Mouse (Mus musculus): Measurements from ENCODE around the gene Lhx8. TPM values are rescaled to one million over a fixed set of nuclear protein-coding genes. Genes with fewer than 3 reads are reported as not detected.

Lhx8 gene
- total RNA-seq (2014; rRNA removed) (0.49 TPM in 1 of 2 replicates, not detected in the other), polyA plus RNA-seq (2015; fragmentation: Nextera tagmentation; extraction: Ambion mirVana) (0.58 and 1.0 TPM in 2 replicates)

GRCm38 (mm10) chr3:154330181-154331002 is at the start of gene Lhx8:
Gene Lhx8, minus strand, starts transcription at chr3:154330659.
- no peaks in the 10 kb centered on the region for H3K36me3 ChIP-seq (ENCODE audit: insufficient read depth, low read length)
- ATAC-seq (ENCODE audit: low FRiP score) (no peak), DNase-seq (ENCODE audit: low spot score) (no peak)
- H3K9ac ChIP-seq (replicated peaks; ENCODE audit: low read length, poor library complexity, severe bottlenecking), result no peak within 1 kb of the TSS
- no peaks in the 10 kb centered on the region for H3K9me3 ChIP-seq (ENCODE audit: low read length)
- H3K4me1 ChIP-seq (ENCODE audit: insufficient read depth, low read length), result 0 out of 2 replicates have a peak, but pooled peaks cover 7% of the 10 kb centered on the region
- no peak for TF ChIP-seq CTCF (IDR thresholded peaks at IDR 0.05)
- no peak within 1 kb of the TSS for H3K4me2 ChIP-seq (ENCODE audit: low read depth, low read length, poor library complexity, severe bottlenecking)
- no peak within 1 kb of the TSS for H3K4me3 ChIP-seq (ENCODE audit: low read depth, low read length)
- 2% methylated on average over 28 of the region's 28 CpGs for whole genome bisulfite sequencing
- H3K27ac ChIP-seq (ENCODE audit: low read depth, low read length), result no peak within 1 kb of the TSS
- peaks cover 70% of the 10 kb centered on the region for H3K27me3 ChIP-seq (ENCODE audit: insufficient read depth, low read length)

DNA sequence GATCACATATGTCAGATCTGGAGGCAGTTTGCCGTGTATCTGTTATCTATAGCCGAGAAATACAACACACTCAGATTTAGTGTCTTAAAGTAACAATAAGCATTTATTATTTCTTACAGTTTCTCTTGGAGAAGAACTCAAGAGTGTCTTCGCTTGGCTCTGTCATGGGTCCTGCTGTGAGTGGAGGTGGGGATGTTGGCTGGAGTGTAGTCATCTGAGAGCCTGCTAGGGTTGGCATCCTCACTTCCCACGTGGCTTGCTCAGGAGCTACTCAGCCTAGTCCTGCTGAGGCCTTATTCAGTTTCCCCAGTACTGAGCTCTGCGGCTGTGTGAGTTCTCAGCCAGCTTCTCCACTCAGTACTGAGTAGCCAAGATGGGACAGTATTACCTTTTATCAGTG is 43.1 kb upstream of the Lhx8 start:
- H3K36me3 ChIP-seq (ENCODE audit: insufficient read depth, low read length), result no peaks in the 10 kb centered on the region
- no peak for TF ChIP-seq CTCF (IDR thresholded peaks at IDR 0.05)
- no peak overlapping the region for H3K4me2 ChIP-seq (ENCODE audit: low read depth, low read length, poor library complexity, severe bottlenecking)
- H3K4me1 ChIP-seq (ENCODE audit: insufficient read depth, low read length), result no peaks in the 10 kb centered on the region
- DNase-seq (ENCODE audit: low spot score), result no peak
- H3K9ac ChIP-seq (replicated peaks; ENCODE audit: low read length, poor library complexity, severe bottlenecking), result no peak overlapping the region
- no peak overlapping the region for H3K27ac ChIP-seq (ENCODE audit: low read depth, low read length)
- no peaks in the 10 kb centered on the region for H3K9me3 ChIP-seq (ENCODE audit: low read length)
- H3K27me3 ChIP-seq (ENCODE audit: insufficient read depth, low read length), result no peaks in the 10 kb centered on the region
- 76% methylated on average over 5 of the region's 5 CpGs for WGBS
- H3K4me3 ChIP-seq (ENCODE audit: low read depth, low read length), result no peak overlapping the region
- ATAC-seq (ENCODE audit: low FRiP score), result no peak

GRCm38 (mm10) chr3:154372688-154373087 is 42.2 kb upstream of the Lhx8 start:
- Histone ChIP-seq H3K9ac (replicated peaks; ENCODE audit: low read length, poor library complexity, severe bottlenecking) (no peak overlapping the region), H3K9me3 (ENCODE audit: low read length) (no peaks in the 10 kb centered on the region), H3K27me3 (ENCODE audit: insufficient read depth, low read length) (no peaks in the 10 kb centered on the region), H3K36me3 (ENCODE audit: insufficient read depth, low read length) (no peaks in the 10 kb centered on the region), H3K4me2 (ENCODE audit: low read depth, low read length, poor library complexity, severe bottlenecking) (no peak overlapping the region), H3K4me1 (ENCODE audit: insufficient read depth, low read length) (no peaks in the 10 kb centered on the region), H3K27ac (ENCODE audit: low read depth, low read length) (no peak overlapping the region), H3K4me3 (ENCODE audit: low read depth, low read length) (no peak overlapping the region)
- no peak for DNase-seq (ENCODE audit: low spot score)
- no peak for ATAC-seq (ENCODE audit: low FRiP score)
- TF ChIP-seq CTCF (IDR thresholded peaks at IDR 0.05), result no peak

GRCm38 (mm10) chr3:154367327-154367726 is 36.9 kb upstream of the Lhx8 start:
- Histone ChIP-seq H3K4me3 (ENCODE audit: low read depth, low read length) (no peak overlapping the region), H3K4me2 (ENCODE audit: low read depth, low read length, poor library complexity, severe bottlenecking) (no peak overlapping the region), H3K36me3 (ENCODE audit: insufficient read depth, low read length) (no peaks in the 10 kb centered on the region), H3K4me1 (ENCODE audit: insufficient read depth, low read length) (no peaks in the 10 kb centered on the region), H3K27ac (ENCODE audit: low read depth, low read length) (no peak overlapping the region), H3K27me3 (ENCODE audit: insufficient read depth, low read length) (no peaks in the 10 kb centered on the region), H3K9me3 (ENCODE audit: low read length) (no peaks in the 10 kb centered on the region), H3K9ac (replicated peaks; ENCODE audit: low read length, poor library complexity, severe bottlenecking) (no peak overlapping the region)
- no peak for DNase-seq (ENCODE audit: low spot score)
- ATAC-seq (ENCODE audit: low FRiP score), result no peak
- WGBS, result 52% methylated on average over 3 of the region's 3 CpGs
- no peak for TF ChIP-seq CTCF (IDR thresholded peaks at IDR 0.05)

- DNase-seq (ENCODE audit: low spot score) (peak; percentile 40), ATAC-seq (ENCODE audit: low FRiP score) (no peak)
- Histone ChIP-seq H3K27me3 (ENCODE audit: insufficient read depth, low read length) (no peaks in the 10 kb centered on the region), H3K4me2 (ENCODE audit: low read depth, low read length, poor library complexity, severe bottlenecking) (no peak overlapping the region), H3K9ac (replicated peaks; ENCODE audit: low read length, poor library complexity, severe bottlenecking) (no peak overlapping the region), H3K4me1 (ENCODE audit: insufficient read depth, low read length) (no peaks in the 10 kb centered on the region), H3K36me3 (ENCODE audit: insufficient read depth, low read length) (no peaks in the 10 kb centered on the region), H3K4me3 (ENCODE audit: low read depth, low read length) (no peak overlapping the region), H3K9me3 (ENCODE audit: low read length) (no peaks in the 10 kb centered on the region), H3K27ac (ENCODE audit: low read depth, low read length) (no peak overlapping the region)
- peak; percentile 71 for TF ChIP-seq CTCF (IDR thresholded peaks at IDR 0.05)
- 28% methylated on average over 10 of the region's 10 CpGs for WGBS
These were observed 34.2 kb upstream of the Lhx8 start for GRCm38 (mm10) chr3:154364604-154365209.

GRCm38 (mm10) chr3:154363507-154363906 is 33.0 kb upstream of the Lhx8 start:
- no peak overlapping the region for H3K27ac ChIP-seq (ENCODE audit: low read depth, low read length)
- ATAC-seq (ENCODE audit: low FRiP score), result no peak
- H3K4me3 ChIP-seq (ENCODE audit: low read depth, low read length), result no peak overlapping the region
- no peak overlapping the region for H3K4me2 ChIP-seq (ENCODE audit: low read depth, low read length, poor library complexity, severe bottlenecking)
- TF ChIP-seq CTCF (IDR thresholded peaks at IDR 0.05), result no peak
- 81% methylated on average over 9 of the region's 9 CpGs for whole genome bisulfite sequencing
- H3K9me3 ChIP-seq (ENCODE audit: low read length), result no peaks in the 10 kb centered on the region
- no peak for DNase-seq (ENCODE audit: low spot score)
- H3K9ac ChIP-seq (replicated peaks; ENCODE audit: low read length, poor library complexity, severe bottlenecking), result no peak overlapping the region
- no peaks in the 10 kb centered on the region for H3K27me3 ChIP-seq (ENCODE audit: insufficient read depth, low read length)
- no peaks in the 10 kb centered on the region for H3K36me3 ChIP-seq (ENCODE audit: insufficient read depth, low read length)
- no peaks in the 10 kb centered on the region for H3K4me1 ChIP-seq (ENCODE audit: insufficient read depth, low read length)

Measured in midbrain, postnatal 0 days (tissue).